Comparison of ENCODE assay signal across 16 mouse cellular contexts in genomic region chr5:125330656-125331055, GRCm38 (mm10). TPM values are rescaled to one million over a fixed set of nuclear protein-coding genes. Genes with fewer than 3 reads are reported as not detected.
DNase-seq lines count a peak whose midpoint lies in the region; ATAC-seq and TF ChIP-seq lines count a peak whose summit lies in the region.
"Had no signal": no experiment of that assay in that cellular context is flagged by ENCODE, and none has a peak within 500 bp of the region (broad histone marks: within the 10 kb centered on the region; RNA-seq: fewer than 3 reads in every experiment).

No protein-coding gene starts in this region.

- no peak overlapping the region for H3K4me2 ChIP-seq in heart, embryonic 14.5 days (ENCODE audit: low read length)
- H3K4me2 ChIP-seq in midbrain, embryonic 14.5 days (ENCODE audit: low read length), result no peak overlapping the region
- H3K4me2 ChIP-seq in liver, postnatal 0 days (ENCODE audit: low read depth, low read length), result peak overlapping the region; percentile 53
- H3K4me2 ChIP-seq: lung, embryonic 14.5 days had no signal

- peak overlapping the region; percentile 54 for H3K9ac ChIP-seq in heart, embryonic 14.5 days (ENCODE audit: low read length)
- H3K9ac ChIP-seq in midbrain, embryonic 14.5 days (replicated peaks; ENCODE audit: low read length), result no peak overlapping the region
- peak overlapping the region; percentile 59 for H3K9ac ChIP-seq in liver, postnatal 0 days (replicated peaks)
- H3K9ac ChIP-seq: lung, embryonic 14.5 days had no signal

- H3K27ac ChIP-seq in heart, embryonic 14.5 days (replicated peaks in 1 of 2; ENCODE audit: control insufficient read depth in 1 of 2, insufficient read depth in 1 of 2, low read depth in 2 of 2, low read length in 2 of 2), result peak overlapping the region; percentile 15 to 72; a peak in 3 of 4 replicates
- peak overlapping the region; percentile 49 for H3K27ac ChIP-seq in midbrain, embryonic 10.5 days (replicated peaks)
- no peak overlapping the region for H3K27ac ChIP-seq in midbrain, embryonic 14.5 days (replicated peaks; ENCODE audit: low read depth, low read length)
- peak overlapping the region; percentile 93 for H3K27ac ChIP-seq in liver, postnatal 0 days (ENCODE audit: low read depth)
- H3K27ac ChIP-seq: hindbrain, postnatal 0 days had no signal

- ATAC-seq in heart, embryonic 14.5 days (ENCODE audit: insufficient number of reproducible peaks, insufficient read depth, low FRiP score, low read depth), result no peak
- no peak for ATAC-seq in midbrain, embryonic 14.5 days (ENCODE audit: low FRiP score, low TSS enrichment)
- peak; percentile 18 for ATAC-seq in liver, postnatal 0 days
- ATAC-seq: forebrain, postnatal 0 days; hindbrain, postnatal 0 days had no signal

- intact Hi-C loops in heart, postnatal 25 days (cut with DNase I), result no loop called here

- no peak overlapping the region for H3K4me3 ChIP-seq in heart, embryonic 14.5 days (ENCODE audit: control insufficient read depth in 1 of 2, insufficient read depth in 1 of 2, low read depth in 1 of 2, low read length in 2 of 2)
- no peak overlapping the region for H3K4me3 ChIP-seq in midbrain, embryonic 10.5 days
- no peak overlapping the region for H3K4me3 ChIP-seq in midbrain, embryonic 14.5 days (replicated peaks; ENCODE audit: low read depth, low read length)
- no peak overlapping the region for H3K4me3 ChIP-seq in liver, postnatal 0 days (ENCODE audit: low read depth, low read length)
- H3K4me3 ChIP-seq: megakaryocyte, embryonic 14.5 days had no signal

- WGBS in heart, embryonic 14.5 days, result 21% methylated on average over 8 of the region's 8 CpGs
- WGBS in midbrain, embryonic 10.5 days, result 73% methylated on average over 8 of the region's 8 CpGs
- WGBS in midbrain, embryonic 14.5 days, result 71% methylated on average over 8 of the region's 8 CpGs
- WGBS in liver, postnatal 0 days (ENCODE audit: insufficient replicate concordance), result 41% methylated on average over 8 of the region's 8 CpGs

- H3K9me3 ChIP-seq in heart, embryonic 14.5 days (ENCODE audit: control insufficient read depth, low read length), result no peaks in the 10 kb centered on the region
- H3K9me3 ChIP-seq in midbrain, embryonic 10.5 days (replicated peaks), result no peaks in the 10 kb centered on the region
- no peaks in the 10 kb centered on the region for H3K9me3 ChIP-seq in midbrain, embryonic 14.5 days (ENCODE audit: control insufficient read depth, low read length)
- H3K9me3 ChIP-seq in liver, postnatal 0 days (ENCODE audit: low read length), result no peaks in the 10 kb centered on the region

- peak; percentile 67 to 70 for DNase-seq in adrenal gland, postnatal 36 days
- DNase-seq in adrenal gland, postnatal 10 days, result no peak
- no peak for DNase-seq in heart, postnatal 25 days (ENCODE audit: low spot score)
- no peak for DNase-seq in midbrain, embryonic 10.5 days (ENCODE audit: low spot score)
- no peak for DNase-seq in midbrain, embryonic 14.5 days
- DNase-seq in liver, postnatal 0 days, result no peak
- DNase-seq in cerebellum, postnatal 14 days, result no peak
- DNase-seq: B cell, adult 2 months; cerebellum, adult 11-12 months; forebrain, postnatal 0 days; gastrocnemius, postnatal 36 days; lung, embryonic 14.5 days had no signal

- TF ChIP-seq CTCF in liver, postnatal 0 days (IDR thresholded peaks at IDR 0.05; ENCODE audit: low read depth), result no peak

- H3K36me3 ChIP-seq in heart, embryonic 14.5 days (ENCODE audit: control insufficient read depth, insufficient read depth, low read length), result no peaks in the 10 kb centered on the region
- H3K36me3 ChIP-seq in midbrain, embryonic 10.5 days, result peaks cover 12% of the 10 kb centered on the region; the same call in 1 of the 2 replicates
- H3K36me3 ChIP-seq in midbrain, embryonic 14.5 days (ENCODE audit: control insufficient read depth, insufficient read depth, low read length), result no peaks in the 10 kb centered on the region
- peaks cover 8% of the 10 kb centered on the region; the same call in 1 of the 2 replicates for H3K36me3 ChIP-seq in liver, postnatal 0 days (replicated peaks; ENCODE audit: insufficient read depth, low read length)

- H3K4me1 ChIP-seq in heart, embryonic 14.5 days (ENCODE audit: control insufficient read depth in 2 of 2, insufficient read depth in 2 of 2, low read length in 2 of 2), result peaks cover 41 to 49% of the 10 kb centered on the region in 2 experiments
- H3K4me1 ChIP-seq in midbrain, embryonic 10.5 days, result peaks cover 30% of the 10 kb centered on the region
- H3K4me1 ChIP-seq in midbrain, embryonic 14.5 days (ENCODE audit: control insufficient read depth, insufficient read depth, low read length), result no peaks in the 10 kb centered on the region
- peaks cover 35% of the 10 kb centered on the region for H3K4me1 ChIP-seq in liver, postnatal 0 days (ENCODE audit: insufficient read depth)

- TF ChIP-seq EP300 in liver, postnatal 0 days (IDR thresholded peaks at IDR 0.05; ENCODE audit: low read depth), result no peak

- H3K27me3 ChIP-seq in heart, embryonic 14.5 days (ENCODE audit: control insufficient read depth, insufficient read depth, low read length), result no peaks in the 10 kb centered on the region
- H3K27me3 ChIP-seq in midbrain, embryonic 10.5 days (ENCODE audit: low read depth, poor library complexity, severe bottlenecking), result no peaks in the 10 kb centered on the region
- H3K27me3 ChIP-seq in midbrain, embryonic 14.5 days (ENCODE audit: control insufficient read depth, insufficient read depth, low read length), result no peaks in the 10 kb centered on the region
- H3K27me3 ChIP-seq in liver, postnatal 0 days (ENCODE audit: insufficient read depth, low read length), result no peaks in the 10 kb centered on the region
- H3K27me3 ChIP-seq: megakaryocyte, embryonic 14.5 days had no signal

RNA-seq across cellular contexts. Expression of gene Scarb1, which starts 10.2 kb away (rescaled TPM):
- 1,000 to 10,000 TPM; 1,867 to 4,652 TPM for total RNA-seq in adrenal gland, postnatal 36 days (2021)
- total RNA-seq in adrenal gland, postnatal 10 days (2021), result 1,000 to 10,000 TPM in 1 of 2 experiments, 100 to 1,000 TPM in 1; 506 to 1,242 TPM
- polyA plus RNA-seq in heart, embryonic 14.5 days (2014; fragmentation: Nextera tagmentation; extraction: Ambion mirVana), result 59.7 and 61.6 TPM in 2 replicates
- total RNA-seq in heart, postnatal 25 days (2021), result 10 to 100 TPM; 29.6 to 35.2 TPM
- polyA plus RNA-seq in midbrain, embryonic 10.5 days (2016; fragmentation: Nextera tagmentation; extraction: Ambion mirVana), result 48.1 and 52.3 TPM in 2 replicates
- polyA plus RNA-seq in midbrain, embryonic 14.5 days (2014; fragmentation: Nextera tagmentation; extraction: Ambion mirVana), result 22.8 and 26.8 TPM in 2 replicates
- 105 and 109 TPM in 2 replicates for polyA plus RNA-seq in liver, postnatal 0 days (2015; fragmentation: Nextera tagmentation; extraction: Ambion mirVana)

RNA-seq across cellular contexts. Expression of gene Gm10382, which starts 58.5 kb away (rescaled TPM):
- under 1 TPM; 0.23 to 0.40 TPM for total RNA-seq in adrenal gland, postnatal 36 days (2021)
- total RNA-seq in adrenal gland, postnatal 10 days (2021), result under 1 TPM; 0.21 to 0.24 TPM
- polyA plus RNA-seq in heart, embryonic 14.5 days (2014; fragmentation: Nextera tagmentation; extraction: Ambion mirVana), result 0.27 and 0.32 TPM in 2 replicates
- total RNA-seq in heart, postnatal 25 days (2021), result under 1 TPM in 1 of 2 experiments, not detected in 1; 0.22 TPM
- polyA plus RNA-seq in midbrain, embryonic 10.5 days (2016; fragmentation: Nextera tagmentation; extraction: Ambion mirVana), result 0.56 and 0.57 TPM in 2 replicates
- 0.42 and 0.58 TPM in 2 replicates for polyA plus RNA-seq in midbrain, embryonic 14.5 days (2014; fragmentation: Nextera tagmentation; extraction: Ambion mirVana)
- 0.17 and 0.18 TPM in 2 replicates for polyA plus RNA-seq in liver, postnatal 0 days (2015; fragmentation: Nextera tagmentation; extraction: Ambion mirVana)
- total RNA-seq: hindbrain, postnatal 0 days; monocyte, adult 5-6 weeks had no signal

RNA-seq across cellular contexts. Expression of gene Ubc, which starts 59.3 kb away (rescaled TPM):
- 1,000 to 10,000 TPM; 1,428 to 1,489 TPM for total RNA-seq in adrenal gland, postnatal 36 days (2021)
- total RNA-seq in adrenal gland, postnatal 10 days (2021), result 1,000 to 10,000 TPM; 1,039 to 1,045 TPM
- 859 and 861 TPM in 2 replicates for polyA plus RNA-seq in heart, embryonic 14.5 days (2014; fragmentation: Nextera tagmentation; extraction: Ambion mirVana)
- total RNA-seq in heart, postnatal 25 days (2021), result 1,000 to 10,000 TPM in 1 of 2 experiments, 100 to 1,000 TPM in 1; 907 to 1,197 TPM
- 957 and 1,129 TPM in 2 replicates for polyA plus RNA-seq in midbrain, embryonic 10.5 days (2016; fragmentation: Nextera tagmentation; extraction: Ambion mirVana)
- 1,251 and 1,332 TPM in 2 replicates for polyA plus RNA-seq in midbrain, embryonic 14.5 days (2014; fragmentation: Nextera tagmentation; extraction: Ambion mirVana)
- polyA plus RNA-seq in liver, postnatal 0 days (2015; fragmentation: Nextera tagmentation; extraction: Ambion mirVana), result 369 and 531 TPM in 2 replicates

Comparison
In these comparisons a context has a peak if more than half of its experiments do, and no peak if none do; other contexts are left out.
1. DNase-seq: peak in adrenal gland, postnatal 36 days (2 of 2); none in adrenal gland, postnatal 10 days (single experiment), heart, postnatal 25 days (single experiment), midbrain, embryonic 10.5 days (single experiment), midbrain, embryonic 14.5 days (single experiment), liver, postnatal 0 days (single experiment) and cerebellum, postnatal 14 days (0 of 2).